Mouse (Mus musculus) midbrain, postnatal 0 days (tissue): ENCODE data around the gene Hic2. TPM values are rescaled to one million over a fixed set of nuclear protein-coding genes. Genes with fewer than 3 reads are reported as not detected.

ENCODE experiments used
- ATAC-seq: fragments of 200-750 bp; cut with Nextera tagmentation; 2 replicates; pipeline ENCODE4 v1.8.0; 2017; ENCODE audit warnings: moderate number of reproducible peaks, mild to moderate bottlenecking, moderate TSS enrichment, moderate library complexity; ENCODE audit not compliant: low FRiP score
- DNase-seq: peaks from one replicate; pipeline ENCODE4 v3.0.0-alpha.2; 2015; ENCODE audit warnings: low spot score
- H3K27ac ChIP-seq: fragments of 300-500 bp; sonication (generic); 2 replicates; pipeline ENCODE4 v1.5.1; 2014; ENCODE audit warnings: low read depth, mild to moderate bottlenecking, low read length, mixed read lengths
- H3K27me3 ChIP-seq: fragments of 300-500 bp; sonication (generic); 2 replicates; pipeline ENCODE4 v1.6.1; 2014; ENCODE audit warnings: low read length, control low read depth, mixed read lengths; ENCODE audit not compliant: insufficient read depth
- H3K36me3 ChIP-seq: fragments of 300-500 bp; sonication (generic); 2 replicates; pipeline ENCODE4 v1.6.1; 2014; ENCODE audit warnings: low read length, control low read depth, mixed read lengths; ENCODE audit not compliant: insufficient read depth
- H3K4me1 ChIP-seq: fragments of 300-500 bp; sonication (generic); 2 replicates; pipeline ENCODE4 v1.6.1; 2014; ENCODE audit warnings: mild to moderate bottlenecking, control low read depth, antibody characterized with exemption, low read length, mixed read lengths; ENCODE audit not compliant: insufficient read depth
- H3K4me2 ChIP-seq: fragments of 300-500 bp; sonication (generic); 2 replicates; pipeline ENCODE4 v1.6.1; 2014; ENCODE audit warnings: low read depth, mild to moderate bottlenecking, low read length, mixed read lengths; ENCODE audit not compliant: poor library complexity, severe bottlenecking
- H3K4me3 ChIP-seq: fragments of 300-500 bp; sonication (generic); 2 replicates; pipeline ENCODE4 v1.5.1; 2014; ENCODE audit warnings: low read depth, mild to moderate bottlenecking, low read length, moderate library complexity
- H3K9ac ChIP-seq: fragments of 300-500 bp; sonication (generic); replicated peaks from 2 replicates; pipeline ENCODE4 v1.6.1; 2014; ENCODE audit warnings: mild to moderate bottlenecking, low read length, moderate library complexity, mixed read lengths; ENCODE audit not compliant: poor library complexity, severe bottlenecking
- H3K9me3 ChIP-seq: fragments of 300-500 bp; sonication (generic); 2 replicates; pipeline ENCODE4 v1.6.1; 2016; ENCODE audit warnings: low read length, control low read depth
- CTCF ChIP-seq: IDR thresholded peaks from 2 replicates; pipeline ENCODE4 v1.5.1; 2016; ENCODE audit warnings: antibody characterized with exemption, mild to moderate bottlenecking
- WGBS: fragments of 180-500 bp; shearing (Covaris S2); extraction: QIAGEN DNeasy Blood & Tissue Kit; methylation state at CpG from one replicate; pipeline ENCODE4 v1.1.7; 2014; 5-methylcytosine and 5-hydroxymethylcytosine counted together
- polyA plus RNA-seq: library from polyadenylated mRNA; unstranded; fragments of >200 nt; fragmentation: Nextera tagmentation; extraction: Ambion mirVana; gene quantifications from 2 replicates; pipeline ENCODE4 v1.2.1, GENCODE M21; 2015
- total RNA-seq: library from RNA; depleted of rRNA; stranded (reverse); fragments of >200 nt; gene quantifications from 2 replicates; pipeline ENCODE4 v1.2.3, GENCODE M21; 2014

Hic2 gene
- total and polyA plus RNA-seq, 2 experiments from 2014 or later, result 5.4 to 13.8 TPM

DNA sequence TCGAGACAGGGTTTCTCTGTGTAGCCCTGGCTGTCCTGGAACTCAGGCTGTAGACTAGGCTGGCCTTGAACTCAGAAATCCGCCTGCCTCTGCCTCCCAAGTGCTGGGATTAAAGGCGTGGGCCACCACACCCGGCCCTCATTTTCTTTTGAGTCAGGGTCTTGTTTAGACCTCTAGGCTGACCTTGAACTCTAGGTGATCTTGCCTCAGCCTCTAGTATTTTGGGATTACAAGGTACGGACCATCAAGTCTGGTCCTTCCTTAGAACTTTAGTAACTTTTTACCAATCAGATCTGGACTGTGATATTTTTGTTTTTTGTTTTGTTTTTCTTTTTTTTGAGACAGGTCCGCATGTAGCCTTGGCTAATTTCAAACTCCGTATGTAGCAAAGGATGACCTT lies 42.3 kb downstream of the Hic2 start, which contains the start of gene Tmem191c:
Tmem191c (plus strand) TSS at position 357 of the 400 bp plus-strand sequence.
- Histone ChIP-seq H3K36me3 (peaks cover 8% of the 10 kb centered on the region), H3K4me3 (peak within 1 kb of the TSS; percentile 54), H3K9me3 (no peaks in the 10 kb centered on the region), H3K9ac (peak within 1 kb of the TSS; percentile 61), H3K4me2 (peak within 1 kb of the TSS; percentile 73), H3K27me3 (no peaks in the 10 kb centered on the region), H3K4me1 (no peaks in the 10 kb centered on the region), H3K27ac (peak within 1 kb of the TSS; percentile 85)
- DNase-seq (no peak), ATAC-seq (no peak)
- no peak for TF ChIP-seq CTCF
- WGBS, result 61% methylated on average over 7 of the region's 7 CpGs

GRCm38 (mm10) chr16:17276164-17277151 lies 43.1 kb downstream of the Hic2 start:
- Histone ChIP-seq H3K9me3 (no peaks in the 10 kb centered on the region), H3K36me3 (peaks cover 15% of the 10 kb centered on the region), H3K27me3 (no peaks in the 10 kb centered on the region), H3K9ac (peak overlapping the region; percentile 61), H3K27ac (peak overlapping the region; percentile 85), H3K4me1 (no peaks in the 10 kb centered on the region), H3K4me3 (peak overlapping the region; percentile 54), H3K4me2 (peak overlapping the region; percentile 73)
- peak; percentile 93 for TF ChIP-seq CTCF
- WGBS, result under 1% methylated on average over 60 of the region's 62 CpGs
- ATAC-seq, result peak; percentile 87
- peak; percentile 93 for DNase-seq

DNA sequence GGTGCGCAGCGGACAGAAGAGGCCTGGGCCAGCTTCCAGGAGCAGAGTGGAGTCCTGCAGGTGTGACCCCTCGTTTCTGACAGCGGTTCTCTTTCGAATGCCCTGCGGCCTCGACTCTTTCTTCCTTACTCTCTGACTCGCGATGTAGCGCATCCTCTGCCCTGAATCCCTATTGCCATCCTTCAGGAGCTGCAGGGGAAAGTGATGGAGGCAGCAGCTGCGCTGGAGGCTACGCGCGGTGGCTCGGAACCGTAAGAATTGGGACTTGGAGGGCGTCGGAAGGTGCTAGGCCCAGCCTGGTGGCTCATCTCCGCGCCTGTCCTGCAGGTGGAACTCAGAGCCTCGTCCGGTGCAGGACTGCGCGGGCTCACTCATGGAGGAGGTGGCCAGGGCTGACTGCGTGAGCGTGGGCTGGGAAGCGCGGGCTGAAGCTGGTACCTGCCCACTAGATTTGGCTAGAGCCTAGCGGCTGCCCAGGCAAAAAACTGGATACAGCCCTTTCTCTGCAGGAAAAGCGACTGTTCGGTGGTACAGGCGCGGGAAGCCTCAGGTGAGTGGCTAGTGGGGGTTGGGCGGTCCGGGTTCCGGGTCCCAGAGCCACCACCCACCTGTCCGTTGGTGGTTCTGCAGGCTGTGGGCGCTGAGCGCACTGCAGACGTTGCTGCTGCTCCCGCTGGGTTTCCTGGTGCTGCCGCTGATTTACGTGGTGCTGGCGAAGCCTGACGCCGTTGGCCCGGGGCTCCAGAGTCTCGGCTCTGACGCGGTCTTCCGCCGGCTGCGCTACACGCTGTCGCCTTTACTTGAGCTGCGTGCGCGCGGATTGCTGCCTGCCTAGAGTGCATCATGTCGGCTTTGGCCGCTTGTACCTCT lies 44.2 kb downstream of the Hic2 start:
- no peaks in the 10 kb centered on the region for H3K27me3 ChIP-seq
- peak overlapping the region; percentile 73 for H3K4me2 ChIP-seq
- peak overlapping the region; percentile 51 for H3K27ac ChIP-seq
- no peak for TF ChIP-seq CTCF
- no peaks in the 10 kb centered on the region for H3K9me3 ChIP-seq
- H3K9ac ChIP-seq, result peak overlapping the region; percentile 61
- no peaks in the 10 kb centered on the region for H3K4me1 ChIP-seq
- peak; percentile 35 for ATAC-seq
- peaks cover 25% of the 10 kb centered on the region for H3K36me3 ChIP-seq
- H3K4me3 ChIP-seq, result peak overlapping the region; percentile 54
- 6% methylated on average over 61 of the region's 61 CpGs for WGBS
- peak; percentile 65 for DNase-seq

DNA sequence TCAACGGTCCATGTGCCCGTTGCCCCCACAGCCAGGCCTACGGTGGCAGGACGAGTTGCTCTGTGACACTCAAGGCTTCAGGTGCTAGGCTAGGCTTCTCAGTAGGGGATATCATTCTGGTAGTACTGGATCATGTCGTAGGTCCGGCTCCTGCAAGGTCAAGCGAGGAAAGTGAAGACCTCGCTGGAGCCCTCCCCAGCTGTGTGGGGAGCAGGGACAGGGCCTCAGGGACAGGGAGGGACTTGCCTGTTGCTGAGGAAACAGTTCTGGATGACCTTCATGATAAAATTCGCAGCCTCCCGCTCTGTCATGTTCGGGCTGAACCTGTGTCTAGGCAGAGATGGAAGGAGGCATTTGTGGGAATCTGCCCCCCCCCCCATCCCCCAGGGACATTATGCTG lies 47.1 kb downstream of the Hic2 start:
- Histone ChIP-seq H3K36me3 (peaks cover 53% of the 10 kb centered on the region), H3K27ac (no peak overlapping the region), H3K9ac (no peak overlapping the region), H3K4me2 (no peak overlapping the region), H3K27me3 (no peaks in the 10 kb centered on the region), H3K4me3 (no peak overlapping the region), H3K9me3 (no peaks in the 10 kb centered on the region), H3K4me1 (no peaks in the 10 kb centered on the region)
- no peak for TF ChIP-seq CTCF
- 91% methylated on average over 11 of the region's 11 CpGs for WGBS
- no peak for ATAC-seq
- no peak for DNase-seq

DNA sequence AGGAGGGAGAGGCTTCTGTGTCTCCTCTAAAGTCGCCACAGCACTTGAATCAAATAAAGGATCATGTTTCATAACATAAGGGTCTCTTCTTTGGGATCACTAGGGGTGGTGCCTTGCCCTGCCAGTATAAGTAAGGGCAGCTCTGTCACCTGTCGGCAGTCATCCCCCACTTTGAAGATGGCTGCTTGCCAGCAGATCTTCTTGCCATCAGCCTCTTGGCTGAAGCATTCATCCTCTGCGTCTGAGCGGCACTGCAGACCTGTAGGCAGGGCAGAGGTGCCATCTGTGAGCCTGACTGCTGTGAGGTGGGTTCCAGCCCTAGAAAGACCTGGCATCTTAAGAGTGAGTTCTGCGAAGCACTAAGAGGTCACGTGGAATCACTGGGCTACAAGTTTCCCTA lies 49.8 kb downstream of the Hic2 start:
- DNase-seq (no peak), ATAC-seq (no peak)
- no peak overlapping the region for H3K27ac ChIP-seq
- H3K36me3 ChIP-seq, result peaks cover 73% of the 10 kb centered on the region
- no peak overlapping the region for H3K4me3 ChIP-seq
- no peaks in the 10 kb centered on the region for H3K4me1 ChIP-seq
- no peak overlapping the region for H3K4me2 ChIP-seq
- no peaks in the 10 kb centered on the region for H3K27me3 ChIP-seq
- H3K9ac ChIP-seq, result no peak overlapping the region
- 81% methylated on average over 6 of the region's 6 CpGs for WGBS
- no peak for TF ChIP-seq CTCF
- no peaks in the 10 kb centered on the region for H3K9me3 ChIP-seq
